Mouse (Mus musculus) forebrain, embryonic 13.5 days (tissue): Measurements from ENCODE around the gene Tfap2c. TPM values are rescaled to one million over a fixed set of nuclear protein-coding genes. Genes with fewer than 3 reads are reported as not detected.

ENCODE experiments used
- ATAC-seq: fragments of 200-750 bp; cut with Nextera tagmentation; 2 replicates; pipeline ENCODE4 v1.8.0; 2017
- H3K27ac ChIP-seq: fragments of 300-500 bp; sonication (generic); 2 replicates; pipeline ENCODE4 v1.5.1; 2015; ENCODE audit warnings: inconsistent platforms, mild to moderate bottlenecking, moderate library complexity
- H3K27me3 ChIP-seq: fragments of 300-500 bp; sonication (generic); 2 replicates; pipeline ENCODE4 v1.6.1; 2015; ENCODE audit warnings: mild to moderate bottlenecking, inconsistent platforms
- H3K36me3 ChIP-seq: fragments of 300-500 bp; sonication (generic); 2 replicates; pipeline ENCODE4 v1.6.1; 2015; ENCODE audit warnings: mild to moderate bottlenecking, inconsistent platforms; ENCODE audit not compliant: poor library complexity, severe bottlenecking
- H3K4me1 ChIP-seq: fragments of 300-500 bp; sonication (generic); 2 replicates; pipeline ENCODE4 v1.6.1; 2015; ENCODE audit warnings: inconsistent platforms
- H3K4me2 ChIP-seq: fragments of 300-500 bp; sonication (generic); 2 replicates; pipeline ENCODE4 v1.6.1; 2015; ENCODE audit warnings: inconsistent platforms, mild to moderate bottlenecking, moderate library complexity
- H3K4me3 ChIP-seq: fragments of 300-500 bp; sonication (generic); 2 replicates; pipeline ENCODE4 v1.5.1; 2015; ENCODE audit warnings: mild to moderate bottlenecking, inconsistent platforms
- H3K9ac ChIP-seq: fragments of 300-500 bp; sonication (generic); 2 replicates; pipeline ENCODE4 v1.6.1; 2015; ENCODE audit warnings: mild to moderate bottlenecking, inconsistent platforms
- H3K9me3 ChIP-seq: fragments of 300-500 bp; sonication (generic); replicated peaks from 2 replicates; pipeline ENCODE4 v1.6.1; 2016; ENCODE audit warnings: inconsistent platforms
- WGBS: fragments of 180-500 bp; shearing (Covaris S2); methylation state at CpG from one replicate; pipeline ENCODE4 v1.1.7; 2015; 5-methylcytosine and 5-hydroxymethylcytosine counted together
- polyA plus RNA-seq: library from polyadenylated mRNA; unstranded; fragments of >200 nt; fragmentation: Nextera tagmentation; extraction: Ambion mirVana; gene quantifications from 2 replicates; pipeline ENCODE4 v1.2.1, GENCODE M21; 2015

Gene Tfap2c
- polyA plus RNA-seq, 1 experiment from 2014 or later: 35.1 TPM

GRCm38 (mm10) chr2:172554211-172554610, 4.8 kb downstream of the Tfap2c start:
- H3K27me3 ChIP-seq: peaks cover 78% of the 10 kb centered on the region
- peak overlapping the region; percentile 51 for H3K27ac ChIP-seq
- 0 out of 2 replicates have a peak, but pooled peaks cover 9% of the 10 kb centered on the region for H3K36me3 ChIP-seq
- H3K4me1 ChIP-seq: peaks cover 71% of the 10 kb centered on the region
- H3K9me3 ChIP-seq: no peaks in the 10 kb centered on the region
- H3K9ac ChIP-seq: no peak overlapping the region
- ATAC-seq: no peak
- H3K4me3 ChIP-seq: peak overlapping the region; percentile 59
- WGBS: 21% methylated on average over 9 of the region's 9 CpGs
- peak overlapping the region; percentile 77 for H3K4me2 ChIP-seq

- Histone ChIP-seq H3K9ac (no peak overlapping the region), H3K4me1 (peaks cover 37% of the 10 kb centered on the region), H3K27me3 (peaks cover 59% of the 10 kb centered on the region), H3K27ac (no peak overlapping the region), H3K4me3 (no peak overlapping the region), H3K4me2 (peak overlapping the region; percentile 33), H3K36me3 (0 out of 2 replicates have a peak, but pooled peaks cover 9% of the 10 kb centered on the region), H3K9me3 (no peaks in the 10 kb centered on the region)
- ATAC-seq: peak; percentile 42; the same call in 1 of the 2 replicates
- WGBS: 12% methylated on average over 21 of the region's 21 CpGs
Observed at GRCm38 (mm10) chr2:172558674-172559468, 9.5 kb downstream of the Tfap2c start.

GRCm38 (mm10) chr2:172561016-172561415, 11.6 kb downstream of the Tfap2c start:
- WGBS: 29% methylated on average over 10 of the region's 10 CpGs
- Histone ChIP-seq H3K4me2 (no peak overlapping the region), H3K9ac (no peak overlapping the region), H3K9me3 (no peaks in the 10 kb centered on the region), H3K4me1 (peaks cover 28% of the 10 kb centered on the region), H3K27ac (no peak overlapping the region), H3K36me3 (0 out of 2 replicates have a peak, but pooled peaks cover 5% of the 10 kb centered on the region), H3K27me3 (peaks cover 41% of the 10 kb centered on the region), H3K4me3 (no peak overlapping the region)
- no peak for ATAC-seq

- Histone ChIP-seq H3K4me1 (no peaks in the 10 kb centered on the region), H3K9ac (no peak overlapping the region), H3K27me3 (no peaks in the 10 kb centered on the region), H3K27ac (no peak overlapping the region), H3K4me2 (no peak overlapping the region), H3K9me3 (no peaks in the 10 kb centered on the region), H3K4me3 (no peak overlapping the region), H3K36me3 (no peaks in the 10 kb centered on the region)
- WGBS: 88% methylated on average over 9 of the region's 9 CpGs
- ATAC-seq: no peak
Observed at GRCm38 (mm10) chr2:172567835-172568234, 18.4 kb downstream of the Tfap2c start.

GRCm38 (mm10) chr2:172568466-172568865, 19.1 kb downstream of the Tfap2c start:
- no peaks in the 10 kb centered on the region for H3K9me3 ChIP-seq
- H3K36me3 ChIP-seq: no peaks in the 10 kb centered on the region
- H3K27me3 ChIP-seq: no peaks in the 10 kb centered on the region
- no peak overlapping the region for H3K27ac ChIP-seq
- no peak for ATAC-seq
- H3K9ac ChIP-seq: no peak overlapping the region
- WGBS: 94% methylated on average over 2 of the region's 2 CpGs
- H3K4me3 ChIP-seq: no peak overlapping the region
- H3K4me2 ChIP-seq: no peak overlapping the region
- no peaks in the 10 kb centered on the region for H3K4me1 ChIP-seq

GRCm38 (mm10) chr2:172577196-172577766, 27.9 kb downstream of the Tfap2c start:
- Histone ChIP-seq H3K4me2 (no peak overlapping the region), H3K4me3 (no peak overlapping the region), H3K9me3 (no peaks in the 10 kb centered on the region), H3K27me3 (no peaks in the 10 kb centered on the region), H3K27ac (no peak overlapping the region), H3K4me1 (peaks cover 23% of the 10 kb centered on the region), H3K9ac (no peak overlapping the region), H3K36me3 (no peaks in the 10 kb centered on the region)
- 73% methylated on average over 2 of the region's 2 CpGs for WGBS
- ATAC-seq: no peak

- peak; percentile 82 for ATAC-seq
- Histone ChIP-seq H3K4me1 (peaks cover 28% of the 10 kb centered on the region), H3K9me3 (no peaks in the 10 kb centered on the region), H3K4me2 (no peak overlapping the region), H3K9ac (no peak overlapping the region), H3K27ac (no peak overlapping the region), H3K27me3 (no peaks in the 10 kb centered on the region), H3K4me3 (no peak overlapping the region), H3K36me3 (no peaks in the 10 kb centered on the region)
- 51% methylated on average over 5 of the region's 5 CpGs for WGBS
Observed at GRCm38 (mm10) chr2:172579221-172579620, 29.8 kb downstream of the Tfap2c start.

GRCm38 (mm10) chr2:172580536-172581265, 31.3 kb downstream of the Tfap2c start:
- H3K27me3 ChIP-seq: 0 out of 2 replicates have a peak, but pooled peaks cover 3% of the 10 kb centered on the region
- no peak overlapping the region for H3K27ac ChIP-seq
- no peak for ATAC-seq
- no peak overlapping the region for H3K4me3 ChIP-seq
- H3K4me1 ChIP-seq: peaks cover 28% of the 10 kb centered on the region
- H3K9me3 ChIP-seq: no peaks in the 10 kb centered on the region
- no peak overlapping the region for H3K9ac ChIP-seq
- H3K4me2 ChIP-seq: no peak overlapping the region
- 48% methylated on average over 12 of the region's 12 CpGs for WGBS
- no peaks in the 10 kb centered on the region for H3K36me3 ChIP-seq

- Histone ChIP-seq H3K4me2 (no peak overlapping the region), H3K27me3 (0 out of 2 replicates have a peak, but pooled peaks cover 3% of the 10 kb centered on the region), H3K9ac (no peak overlapping the region), H3K4me1 (peaks cover 28% of the 10 kb centered on the region), H3K27ac (no peak overlapping the region; the same call in 1 of the 2 replicates), H3K9me3 (no peaks in the 10 kb centered on the region), H3K4me3 (no peak overlapping the region), H3K36me3 (no peaks in the 10 kb centered on the region)
- no peak for ATAC-seq
- 37% methylated on average over 7 of the region's 7 CpGs for WGBS
Observed at GRCm38 (mm10) chr2:172583312-172583711, 33.9 kb downstream of the Tfap2c start.

- H3K36me3 ChIP-seq: no peaks in the 10 kb centered on the region
- H3K9me3 ChIP-seq: no peaks in the 10 kb centered on the region
- no peak overlapping the region for H3K4me3 ChIP-seq
- WGBS: 90% methylated on average over 6 of the region's 6 CpGs
- ATAC-seq: no peak
- no peak overlapping the region for H3K4me2 ChIP-seq
- peaks cover 12% of the 10 kb centered on the region for H3K4me1 ChIP-seq
- no peak overlapping the region for H3K27ac ChIP-seq
- no peak overlapping the region for H3K9ac ChIP-seq
- 0 out of 2 replicates have a peak, but pooled peaks cover 3% of the 10 kb centered on the region for H3K27me3 ChIP-seq
Observed at GRCm38 (mm10) chr2:172585329-172585728, 35.9 kb downstream of the Tfap2c start.

GRCm38 (mm10) chr2:172589048-172589447, 39.7 kb downstream of the Tfap2c start:
- H3K4me3 ChIP-seq: no peak overlapping the region
- H3K36me3 ChIP-seq: no peaks in the 10 kb centered on the region
- H3K4me1 ChIP-seq: no peaks in the 10 kb centered on the region
- no peak overlapping the region for H3K4me2 ChIP-seq
- H3K27ac ChIP-seq: no peak overlapping the region
- H3K9me3 ChIP-seq: no peaks in the 10 kb centered on the region
- H3K27me3 ChIP-seq: 0 out of 2 replicates have a peak, but pooled peaks cover 3% of the 10 kb centered on the region
- no peak for ATAC-seq
- no peak overlapping the region for H3K9ac ChIP-seq
- 83% methylated on average over 1 of the region's 1 CpGs for WGBS

GRCm38 (mm10) chr2:172590839-172591238, 41.4 kb downstream of the Tfap2c start:
- Histone ChIP-seq H3K27ac (no peak overlapping the region), H3K27me3 (no peaks in the 10 kb centered on the region), H3K9me3 (no peaks in the 10 kb centered on the region), H3K36me3 (no peaks in the 10 kb centered on the region), H3K4me2 (no peak overlapping the region), H3K4me3 (no peak overlapping the region), H3K9ac (no peak overlapping the region), H3K4me1 (no peaks in the 10 kb centered on the region)
- ATAC-seq: no peak
- 93% methylated on average over 5 of the region's 5 CpGs for WGBS
